Mouse (Mus musculus) kidney, adult 2 months (tissue): ENCODE data around the gene Aire. TPM values are rescaled to one million over a fixed set of nuclear protein-coding genes. Genes with fewer than 3 reads are reported as not detected.

Experiments
- DNase-seq: peaks from one replicate; pipeline ENCODE4 v3.0.0; 2021
- H3K27ac ChIP-seq: fragments of 200-500 bp; 2 replicates; pipeline ENCODE4 v1.5.1; 2012; ENCODE audit warnings: low read depth, low read length, control low read depth, inconsistent platforms; ENCODE audit not compliant: insufficient read depth
- H3K27me3 ChIP-seq: fragments of 200-500 bp; replicated peaks from 2 replicates; pipeline ENCODE4 v1.6.1; 2012; ENCODE audit warnings: mild to moderate bottlenecking, moderate library complexity, low read length, inconsistent platforms; ENCODE audit not compliant: control insufficient read depth, insufficient read depth
- H3K36me3 ChIP-seq: fragments of 200-500 bp; 2 replicates; pipeline ENCODE4 v1.6.1; 2012; ENCODE audit warnings: mild to moderate bottlenecking, moderate library complexity, low read length, inconsistent platforms; ENCODE audit not compliant: control insufficient read depth, insufficient read depth
- H3K4me1 ChIP-seq: fragments of 200-500 bp; 2 replicates; pipeline ENCODE4 v1.6.1; 2011; ENCODE audit warnings: low read length; ENCODE audit not compliant: control insufficient read depth, insufficient read depth
- H3K4me3 ChIP-seq: fragments of 200-500 bp; 2 replicates; pipeline ENCODE4 v1.5.1; 2011; ENCODE audit warnings: mild to moderate bottlenecking, low read depth, low read length, control low read depth; ENCODE audit not compliant: insufficient read depth
- CTCF ChIP-seq: fragments of 200-500 bp; conservative IDR thresholded peaks from 2 replicates; pipeline ENCODE4 v1.5.1; 2011; ENCODE audit warnings: low read depth, mild to moderate bottlenecking, control low read depth, low read length, moderate library complexity, mixed read lengths; ENCODE audit not compliant: insufficient read depth, insufficient read length
- POLR2A ChIP-seq: fragments of 200-500 bp; IDR thresholded peaks from one replicate; pipeline ENCODE4 v1.6.1; 2011; ENCODE audit warnings: low read depth, low read length, control low read depth
- WGBS: fragments of 180-500 bp; shearing (Covaris S2); methylation state at CpG from one replicate; pipeline ENCODE4 v1.1.7; 2018; 5-methylcytosine and 5-hydroxymethylcytosine counted together
- polyA plus RNA-seq: library from polyadenylated mRNA; depleted of rRNA; stranded (reverse); fragments of >200 nt; gene quantifications from 2 replicates; pipeline ENCODE4 v1.2.3, GENCODE M21; 2012

Aire gene
- polyA plus RNA-seq, 1 experiment = 0.41 TPM

- DNase-seq = peak; percentile 33
- Histone ChIP-seq H3K4me1 (no peaks in the 10 kb centered on the region), H3K36me3 (no peaks in the 10 kb centered on the region), H3K4me3 (no peak overlapping the region), H3K27ac (peak overlapping the region; percentile 36; the same call in 1 of the 2 replicates), H3K27me3 (no peaks in the 10 kb centered on the region)
- 69% methylated on average over 10 of the region's 10 CpGs for WGBS
- TF ChIP-seq CTCF (no peak), POLR2A (no peak)
Observed at GRCm38 (mm10) chr10:78086444-78087061, 43.1 kb upstream of the Aire start.

- TF ChIP-seq POLR2A (no peak), CTCF (no peak)
- 96% methylated on average over 6 of the region's 6 CpGs for WGBS
- Histone ChIP-seq H3K27ac (no peak overlapping the region), H3K36me3 (no peaks in the 10 kb centered on the region), H3K4me1 (no peaks in the 10 kb centered on the region), H3K4me3 (no peak overlapping the region), H3K27me3 (no peaks in the 10 kb centered on the region)
- DNase-seq = no peak
Observed at GRCm38 (mm10) chr10:78085711-78086110, 42.3 kb upstream of the Aire start.

- Histone ChIP-seq H3K4me3 (no peak overlapping the region), H3K27ac (no peak overlapping the region), H3K4me1 (no peaks in the 10 kb centered on the region), H3K27me3 (no peaks in the 10 kb centered on the region), H3K36me3 (no peaks in the 10 kb centered on the region)
- TF ChIP-seq CTCF (no peak), POLR2A (no peak)
- DNase-seq = no peak
- WGBS = 64% methylated on average over 1 of the region's 1 CpGs
Observed at GRCm38 (mm10) chr10:78084073-78084472, 40.7 kb upstream of the Aire start.

DNA sequence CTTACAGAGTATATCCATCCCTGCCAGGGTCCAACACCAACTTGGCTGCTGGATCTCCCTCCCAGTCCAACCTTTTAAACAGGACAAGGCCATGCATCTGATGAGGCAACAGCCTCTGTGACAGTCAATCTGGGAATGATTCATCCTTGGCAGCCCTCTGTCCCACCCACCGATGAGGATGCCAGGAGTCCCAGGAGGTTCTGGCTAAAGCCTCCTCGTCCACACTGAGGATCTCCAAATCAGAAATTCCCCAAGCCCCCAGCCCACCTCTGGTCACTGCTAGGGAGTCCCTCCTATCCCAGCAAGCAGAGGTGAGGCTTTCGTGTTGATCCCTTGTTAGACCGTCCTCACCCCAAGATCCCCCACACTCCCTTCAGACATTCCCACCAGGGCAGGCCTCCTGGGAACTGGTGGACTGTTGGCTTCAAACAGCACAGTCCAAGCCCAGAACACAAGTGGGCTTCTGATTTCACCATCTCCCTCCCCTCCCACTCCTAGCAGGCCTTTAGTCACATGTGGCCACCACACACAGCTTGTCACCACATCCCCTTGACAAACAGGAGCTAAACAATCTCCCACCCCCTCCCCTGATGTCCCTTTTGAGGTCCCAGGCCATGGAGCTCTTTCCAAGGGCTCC is 36.7 kb upstream of the Aire start:
- WGBS = 79% methylated on average over 4 of the region's 4 CpGs
- no peaks in the 10 kb centered on the region for H3K4me1 ChIP-seq
- no peaks in the 10 kb centered on the region for H3K36me3 ChIP-seq
- DNase-seq = no peak
- no peak overlapping the region for H3K27ac ChIP-seq
- TF ChIP-seq POLR2A (no peak), CTCF (no peak)
- no peaks in the 10 kb centered on the region for H3K27me3 ChIP-seq
- no peak overlapping the region for H3K4me3 ChIP-seq

DNA sequence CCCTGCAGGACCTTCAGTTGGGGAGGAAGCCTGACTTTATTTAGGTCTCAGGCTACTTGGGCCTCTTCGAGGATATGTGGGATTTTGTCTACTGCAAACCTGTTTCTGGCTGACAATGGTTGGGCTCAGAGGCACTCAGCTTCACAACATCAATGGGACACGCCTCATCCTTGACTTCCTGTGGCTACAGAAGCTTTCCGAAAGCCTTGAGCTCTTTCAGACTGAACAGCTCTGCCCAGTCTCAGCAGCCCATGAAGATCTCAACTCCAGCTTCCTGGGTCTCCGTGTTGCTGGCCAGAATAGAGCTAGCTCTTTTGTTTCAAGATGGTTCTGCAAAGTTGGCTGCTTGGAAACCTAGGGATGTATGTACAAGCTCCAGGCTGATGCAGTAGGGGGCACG is 34.9 kb upstream of the Aire start:
- TF ChIP-seq CTCF (no peak), POLR2A (no peak)
- 74% methylated on average over 5 of the region's 5 CpGs for WGBS
- no peak for DNase-seq

GRCm38 (mm10) chr10:78077862-78078261 is 34.5 kb upstream of the Aire start:
- DNase-seq = no peak
- Histone ChIP-seq H3K4me3 (no peak overlapping the region), H3K27me3 (no peaks in the 10 kb centered on the region), H3K4me1 (no peaks in the 10 kb centered on the region), H3K27ac (no peak overlapping the region), H3K36me3 (no peaks in the 10 kb centered on the region; the same call in 1 of the 2 replicates)
- WGBS = 85% methylated on average over 9 of the region's 9 CpGs
- TF ChIP-seq POLR2A = no peak
- TF ChIP-seq CTCF = no peak

More for the DNA sequence above, 34.9 kb upstream of the Aire start:
- Histone ChIP-seq H3K36me3 (no peaks in the 10 kb centered on the region; the same call in 1 of the 2 replicates), H3K4me3 (no peak overlapping the region), H3K27me3 (no peaks in the 10 kb centered on the region), H3K27ac (no peak overlapping the region), H3K4me1 (no peaks in the 10 kb centered on the region)

- DNase-seq = no peak
- no peaks in the 10 kb centered on the region for H3K4me1 ChIP-seq
- no peak overlapping the region for H3K4me3 ChIP-seq
- H3K27me3 ChIP-seq = no peaks in the 10 kb centered on the region
- H3K36me3 ChIP-seq = no peaks in the 10 kb centered on the region; the same call in 1 of the 2 replicates
- WGBS = 85% methylated on average over 11 of the region's 11 CpGs
- no peak overlapping the region for H3K27ac ChIP-seq
- no peak for TF ChIP-seq CTCF
- no peak for TF ChIP-seq POLR2A
Observed at GRCm38 (mm10) chr10:78074977-78075376, 31.6 kb upstream of the Aire start.
